Mouse (Mus musculus) T-helper 2 cell (primary cell): Measurements from ENCODE around the gene Repin1.

ENCODE experiments used
- in situ Hi-C: fragments of 300-600 bp; cut with MboI, MseI; formaldehyde crosslinking; loops from one replicate; pipeline ENCODE4 v1.15.1; 2025; ENCODE audit warnings: high pct_unique_total_duplicates

Repin1 gene

DNA sequence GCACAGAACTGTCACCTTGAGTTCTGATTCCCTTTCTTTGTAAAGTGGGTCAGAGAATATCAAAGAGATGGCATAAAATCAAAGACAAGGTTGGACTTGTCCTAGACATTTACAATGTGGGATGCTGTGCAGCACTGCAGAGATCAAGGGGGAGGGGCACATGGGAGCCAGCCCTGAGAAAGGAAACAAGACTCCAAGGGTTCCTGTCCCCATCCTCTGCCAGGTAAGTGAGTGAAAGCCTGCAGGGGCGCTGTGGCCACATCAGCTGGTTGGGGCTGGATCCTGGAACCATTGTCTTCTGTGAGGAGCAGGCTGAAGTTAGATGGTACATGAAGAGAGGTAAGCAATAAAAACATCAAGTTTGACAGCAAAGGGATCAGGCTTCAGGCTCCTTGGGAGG lies 29.8 kb downstream of the Repin1 start:
- in situ Hi-C loops: no loop called here

DNA sequence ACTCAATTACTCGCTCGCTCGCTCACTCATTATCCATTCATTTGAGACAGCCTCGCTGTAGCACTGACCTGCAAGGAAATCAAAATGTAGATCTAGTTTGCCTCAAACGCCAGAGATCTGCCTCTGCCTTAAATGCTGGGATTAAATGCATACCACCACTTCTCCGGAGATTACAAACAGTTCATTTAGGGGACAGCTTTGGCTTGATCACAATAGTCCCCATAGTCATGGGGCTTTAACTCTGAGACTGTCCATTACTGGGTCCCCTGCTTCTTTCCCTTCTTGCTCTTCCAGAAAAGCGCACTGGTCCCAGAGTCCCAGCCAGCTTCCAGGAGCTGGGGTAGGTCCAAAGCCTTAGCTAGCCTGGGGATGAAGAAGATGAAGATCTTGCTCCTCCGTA lies 32.8 kb downstream of the Repin1 start, which contains the start of gene AI854703:
TSS of gene AI854703 (plus strand) at position 301 of the 400 bp plus-strand sequence.
- in situ Hi-C loops: loop anchor here (25.0 kb wide), 1 partner anchor 439 kb away; no protein-coding TSS in a partner anchor

DNA sequence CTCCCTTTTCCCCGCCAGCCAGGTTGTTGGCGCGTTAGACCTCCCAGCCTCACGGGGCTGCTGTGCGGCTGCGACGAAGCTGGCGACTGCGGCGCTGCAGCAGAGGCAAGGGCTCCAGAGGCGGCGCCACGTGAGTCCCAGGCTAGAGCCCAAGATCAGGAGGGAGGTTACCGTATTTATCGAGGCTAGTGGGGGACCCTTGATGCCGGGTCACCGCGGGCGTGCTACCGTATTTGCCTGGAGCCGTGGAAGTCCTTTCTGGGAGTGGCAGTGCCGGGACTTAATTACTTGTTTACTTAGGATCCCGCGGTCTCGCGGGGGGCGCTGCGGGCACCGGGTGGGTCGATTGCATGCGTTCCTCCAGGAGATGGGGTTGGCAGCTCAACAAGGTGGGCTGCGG lies 33.3 kb downstream of the Repin1 start:
- in situ Hi-C loops: loop anchor here (25.0 kb wide), 1 partner anchor 440 kb away; no protein-coding TSS in a partner anchor

DNA sequence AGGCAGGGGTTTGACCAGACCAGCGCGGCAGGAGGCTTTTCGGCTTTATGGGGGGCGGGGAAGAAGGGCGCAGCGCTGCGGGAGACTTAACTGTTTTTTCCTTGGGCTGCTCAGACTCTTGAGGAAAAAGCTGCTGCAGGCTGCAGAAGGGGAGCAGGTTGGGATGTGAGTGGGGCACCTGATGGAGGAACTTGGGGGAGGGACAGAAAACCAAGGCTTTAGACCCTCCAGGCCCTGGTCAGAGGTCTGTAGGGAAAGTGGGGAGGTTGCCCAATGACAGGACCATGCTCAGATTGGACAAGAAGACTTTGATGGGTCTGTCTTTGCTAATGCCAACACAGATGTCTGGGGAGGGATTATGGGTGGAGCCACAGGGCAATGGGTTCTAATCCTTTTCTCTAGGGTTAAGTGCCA lies 33.8 kb downstream of the Repin1 start:
- in situ Hi-C loops: loop anchor here (25.0 kb wide), 1 partner anchor 440 kb away; no protein-coding TSS in a partner anchor

DNA sequence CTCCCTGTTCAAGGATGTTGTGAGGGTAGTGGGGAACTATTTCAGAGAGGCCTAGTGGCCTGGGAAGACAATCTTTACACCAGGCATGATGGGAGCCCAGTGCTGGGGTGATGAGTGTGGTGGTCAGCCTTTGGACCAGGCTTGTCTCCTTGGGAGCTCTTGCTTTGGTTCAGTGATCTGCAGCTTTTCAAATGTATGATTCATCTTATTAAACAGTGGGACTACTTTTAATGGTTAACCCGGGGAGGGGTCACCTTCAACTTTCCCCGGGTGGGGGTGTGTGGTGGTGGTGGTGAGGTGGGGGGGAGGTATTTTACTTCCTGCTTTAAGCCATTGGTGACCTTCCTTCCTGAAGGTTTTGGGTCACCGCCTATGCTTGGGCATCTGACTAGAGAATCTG lies 34.7 kb downstream of the Repin1 start:
- in situ Hi-C loops: loop anchor here (25.0 kb wide), 1 partner anchor 441 kb away; no protein-coding TSS in a partner anchor

DNA sequence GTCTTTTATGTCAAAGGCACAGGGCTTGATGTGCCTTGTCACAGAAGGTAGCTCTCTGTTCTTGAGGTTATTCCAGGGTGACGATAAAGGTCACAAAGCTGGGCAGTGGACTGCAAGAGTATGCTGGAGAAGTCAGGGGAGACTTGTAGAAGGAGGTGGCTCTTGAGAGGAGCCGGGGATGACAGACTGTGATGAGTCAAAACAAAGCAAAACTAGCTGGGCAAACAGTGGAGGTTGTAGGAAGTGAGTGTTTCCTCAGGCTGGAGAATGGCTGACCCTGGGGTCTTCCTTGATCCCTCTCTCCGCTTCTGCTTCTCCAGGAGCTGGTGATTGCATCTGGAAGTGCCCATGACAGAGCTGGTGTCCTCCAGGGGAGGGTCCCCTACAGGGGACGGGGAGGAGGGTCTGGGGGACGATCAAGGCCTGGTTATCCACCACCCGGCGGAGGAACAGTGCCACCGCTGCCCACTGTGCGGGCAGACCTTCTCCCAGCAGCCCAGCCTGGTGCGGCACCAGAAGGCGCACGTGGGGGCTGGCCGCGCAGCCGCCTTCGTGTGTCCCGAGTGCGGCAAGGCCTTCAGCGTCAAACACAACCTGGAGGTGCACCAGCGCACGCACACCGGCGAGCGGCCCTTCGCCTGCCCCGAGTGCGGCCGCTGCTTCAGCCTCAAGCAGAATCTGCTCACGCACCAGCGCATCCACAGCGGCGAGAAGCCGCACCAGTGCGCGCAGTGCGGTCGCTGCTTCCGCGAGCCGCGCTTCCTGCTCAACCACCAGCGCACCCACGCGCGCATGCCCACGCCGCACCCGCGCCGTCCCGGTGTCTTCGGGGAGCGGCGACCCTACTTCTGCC lies 35.4 kb downstream of the Repin1 start:
- in situ Hi-C loops: loop anchor here (25.0 kb wide), 1 partner anchor 442 kb away; no protein-coding TSS in a partner anchor

DNA sequence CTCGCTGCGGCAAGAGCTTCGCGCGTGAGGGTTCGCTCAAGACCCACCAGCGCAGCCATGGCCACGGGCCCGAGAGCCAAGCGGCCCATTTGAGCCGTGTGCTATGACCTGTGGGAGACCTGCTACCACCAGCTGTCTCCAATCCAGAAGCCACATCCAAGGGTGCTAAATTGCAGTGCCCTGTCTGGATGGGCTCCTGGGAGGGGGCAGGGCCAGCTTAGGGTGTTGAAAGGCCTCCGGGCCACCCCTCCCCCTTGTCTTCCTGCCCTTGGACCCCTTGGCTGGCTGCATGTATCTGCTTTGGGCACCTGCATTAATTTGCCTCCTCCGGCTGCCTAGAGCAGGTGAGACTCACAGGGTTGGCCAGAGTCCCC lies 36.0 kb downstream of the Repin1 start:
- in situ Hi-C loops: loop anchor here (25.0 kb wide), 1 partner anchor 442 kb away; no protein-coding TSS in a partner anchor

DNA sequence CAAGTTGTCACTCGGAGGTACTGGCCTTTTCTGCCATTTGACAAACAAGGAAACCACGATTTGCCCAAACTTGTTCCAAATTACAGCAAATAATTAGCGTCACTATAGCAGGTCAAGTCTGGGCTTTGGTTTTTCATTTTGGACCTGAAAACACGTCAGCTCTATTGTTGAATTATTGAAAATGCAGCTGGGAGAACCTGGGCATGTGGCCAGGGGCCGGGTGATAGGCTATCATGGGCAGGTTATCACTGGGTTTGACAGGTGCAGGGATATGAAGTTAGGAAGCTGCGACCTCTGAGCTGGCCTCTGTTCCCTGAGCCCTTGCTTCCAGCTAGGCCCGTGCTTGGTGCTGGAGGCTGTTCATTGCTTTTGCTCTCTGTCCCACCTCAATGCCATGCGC lies 37.1 kb downstream of the Repin1 start:
- in situ Hi-C loops: loop anchor here (25.0 kb wide), 1 partner anchor 444 kb away; no protein-coding TSS in a partner anchor

DNA sequence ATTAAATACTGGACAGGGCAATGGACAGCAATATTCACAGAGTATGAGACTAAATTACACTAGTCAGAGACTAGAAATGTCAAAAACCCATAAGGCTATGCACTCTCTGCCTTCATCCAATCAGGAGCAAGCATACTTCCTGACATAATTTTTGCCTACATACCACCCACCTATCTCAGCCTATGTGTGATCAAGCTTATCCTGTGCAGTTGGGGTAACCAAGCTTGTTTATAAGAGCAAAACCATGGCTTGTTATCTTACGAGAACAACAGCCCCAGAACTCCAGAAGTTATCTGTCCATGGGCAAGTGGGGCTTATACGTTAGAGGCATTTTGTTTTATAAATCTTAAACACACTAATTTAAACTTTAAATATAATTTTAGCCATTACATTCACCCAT lies 41.4 kb downstream of the Repin1 start:
- in situ Hi-C loops: loop anchor here (5.0 to 25.0 kb wide), 2 partner anchors 93 to 448 kb away; no protein-coding TSS in a partner anchor

DNA sequence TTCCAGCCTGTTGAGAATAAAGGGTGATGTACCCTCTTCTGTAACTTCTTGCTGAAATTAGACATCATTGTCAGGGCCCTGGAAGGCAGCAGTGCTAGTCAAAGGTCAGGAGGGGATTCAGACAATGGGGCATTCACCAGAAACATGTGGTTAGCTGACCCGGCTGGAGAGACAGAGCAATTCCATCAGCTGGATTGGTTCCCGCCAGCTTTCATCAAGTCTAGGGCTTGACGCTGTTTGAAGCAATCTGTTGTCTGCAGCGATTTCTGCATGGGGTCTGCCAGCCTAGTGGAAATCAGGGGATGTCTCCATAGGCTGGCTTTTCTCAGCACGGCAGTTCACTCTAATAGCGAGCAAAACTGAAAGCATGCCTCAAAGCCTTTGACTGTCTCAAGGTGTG lies 42.8 kb downstream of the Repin1 start:
- in situ Hi-C loops: loop anchor here (5.0 to 25.0 kb wide), 2 partner anchors 94 to 449 kb away; no protein-coding TSS in a partner anchor

DNA sequence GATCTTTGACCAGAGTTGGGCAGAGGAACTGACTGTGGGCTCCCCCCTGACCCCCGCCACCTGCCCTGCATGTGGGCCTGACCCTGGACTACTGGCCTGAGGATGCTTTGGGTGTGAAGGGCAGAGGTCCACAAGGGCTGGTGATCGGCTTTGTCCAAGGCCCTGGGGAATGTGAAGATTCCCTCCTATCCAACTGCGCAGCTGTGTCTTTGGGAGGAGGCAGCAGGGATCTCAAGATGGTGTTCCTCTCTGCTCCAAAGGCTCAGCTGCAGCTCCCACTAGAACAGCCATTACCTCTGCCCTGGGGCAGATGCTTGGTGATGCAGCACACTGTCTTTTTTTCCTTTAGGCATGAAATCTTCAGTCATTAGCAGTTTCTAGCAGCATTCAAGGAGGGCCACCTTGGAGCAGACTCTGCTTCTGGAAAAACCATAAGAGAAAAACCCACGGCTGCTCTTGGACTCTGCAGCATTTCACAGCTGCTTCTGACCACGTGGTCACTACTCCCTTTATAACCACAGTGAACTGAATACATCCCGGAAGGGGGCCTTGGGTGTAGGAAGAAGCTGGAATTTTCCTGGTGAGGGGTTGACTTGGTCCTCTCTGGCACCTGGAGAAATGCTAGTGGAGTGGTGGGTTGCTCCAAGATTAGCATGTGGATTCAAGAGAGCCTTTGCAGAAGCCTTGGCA lies 44.3 kb downstream of the Repin1 start:
- in situ Hi-C loops: loop anchor here (5.0 to 25.0 kb wide), 2 partner anchors 96 to 451 kb away; no protein-coding TSS in a partner anchor

DNA sequence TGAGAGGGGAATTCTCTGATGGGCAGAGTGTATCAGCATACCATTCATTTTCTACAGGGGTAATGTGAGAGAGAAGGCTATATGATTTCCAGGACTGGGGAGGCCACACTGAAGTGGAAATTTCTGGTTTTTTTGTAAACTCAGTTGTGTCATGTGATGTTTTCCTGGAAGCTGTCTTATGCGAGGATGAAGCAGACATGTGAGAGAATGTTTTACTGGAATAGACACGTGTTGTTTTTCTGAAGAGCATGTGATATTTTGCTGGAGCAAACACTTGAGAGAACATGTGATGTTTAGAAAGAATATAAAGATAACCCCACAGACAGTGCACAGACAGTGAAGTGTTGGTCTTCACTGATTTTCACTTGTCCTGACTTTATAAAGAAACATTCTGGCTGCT lies 44.9 kb downstream of the Repin1 start:
- in situ Hi-C loops: loop anchor here (5.0 to 25.0 kb wide), 2 partner anchors 96 to 451 kb away; no protein-coding TSS in a partner anchor

DNA sequence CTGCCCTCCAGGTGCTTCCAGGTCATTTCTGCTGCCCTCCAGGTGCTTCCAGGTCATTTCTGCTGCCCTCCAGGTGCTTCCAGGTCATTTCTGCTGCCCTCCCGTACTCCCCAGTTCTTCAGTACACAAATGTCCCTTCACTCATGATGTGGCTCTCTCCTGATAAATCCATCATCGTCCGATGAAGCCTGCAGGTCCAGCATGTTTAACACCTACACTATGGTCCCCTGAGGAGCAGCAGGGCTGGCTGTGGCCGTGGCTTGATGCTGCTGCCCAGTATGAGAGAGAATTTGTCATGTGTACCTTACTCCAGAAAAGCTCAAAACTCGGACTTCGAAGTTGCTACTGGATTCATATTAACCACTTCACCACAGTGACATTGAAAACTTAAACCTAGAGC lies 47.7 kb downstream of the Repin1 start:
- in situ Hi-C loops: loop anchor here (5.0 to 25.0 kb wide), 2 partner anchors 59 to 454 kb away; no protein-coding TSS in a partner anchor

DNA sequence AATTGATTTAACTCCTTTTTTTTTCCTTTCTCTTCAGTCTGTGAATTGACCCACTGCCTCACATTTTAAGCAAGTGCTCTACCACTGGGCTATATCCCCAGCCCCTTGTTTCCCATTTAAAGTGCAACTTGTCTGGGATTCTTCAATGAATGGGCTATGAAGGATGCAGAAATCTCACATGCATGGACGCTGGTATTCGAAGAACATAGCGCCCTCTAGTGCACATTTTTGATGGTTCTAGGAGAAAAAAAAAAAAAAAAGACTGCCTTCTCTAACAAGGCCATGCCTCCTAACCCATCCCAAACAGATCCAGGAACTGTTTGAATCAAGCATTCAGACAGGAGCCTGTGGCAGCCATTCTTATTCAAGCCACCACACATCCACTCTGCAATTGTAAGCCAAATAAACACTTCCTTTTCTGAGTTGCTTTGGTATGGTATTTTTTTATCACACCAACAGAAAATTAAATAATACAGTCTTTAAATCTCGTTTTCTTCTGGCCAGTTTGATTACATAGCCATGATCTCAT lies 49.1 kb downstream of the Repin1 start:
- in situ Hi-C loops: loop anchor here (5.0 to 25.0 kb wide), 2 partner anchors 61 to 456 kb away; no protein-coding TSS in a partner anchor

DNA sequence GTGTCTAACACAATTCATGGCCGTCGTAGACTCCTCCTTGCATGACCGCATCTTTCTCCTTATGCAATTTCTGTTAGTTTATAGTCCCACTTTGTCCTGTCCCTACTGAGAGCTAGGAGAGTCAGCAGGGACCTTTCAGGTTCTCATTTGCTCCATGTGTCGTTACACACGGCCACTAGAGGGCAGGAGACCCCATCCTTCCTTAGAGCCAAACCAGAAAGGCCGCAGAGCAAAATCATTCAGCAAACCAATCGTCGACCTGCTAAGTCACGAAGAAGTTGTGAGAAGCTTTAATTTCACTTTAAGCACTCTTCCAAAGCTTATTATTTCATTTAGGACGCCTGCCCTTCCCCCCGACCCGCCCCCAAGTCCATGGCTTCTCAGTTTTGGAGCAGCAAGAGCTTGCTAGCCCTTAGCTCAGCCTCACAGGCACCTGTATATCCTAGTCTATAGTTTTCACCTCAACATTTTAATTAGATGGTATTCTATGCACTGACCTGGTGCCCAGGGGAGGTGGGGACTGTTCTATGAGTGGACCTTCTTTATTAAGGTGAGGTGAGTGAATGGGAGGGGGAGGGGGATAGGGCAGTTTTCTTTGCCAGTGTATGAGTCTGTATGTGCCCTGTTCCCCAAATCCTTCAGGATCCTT lies 52.1 kb downstream of the Repin1 start:
- in situ Hi-C loops: loop anchor here (5.0 to 25.0 kb wide), 2 partner anchors 127 to 458 kb away; partner anchors contain the start of gene Gimap3

DNA sequence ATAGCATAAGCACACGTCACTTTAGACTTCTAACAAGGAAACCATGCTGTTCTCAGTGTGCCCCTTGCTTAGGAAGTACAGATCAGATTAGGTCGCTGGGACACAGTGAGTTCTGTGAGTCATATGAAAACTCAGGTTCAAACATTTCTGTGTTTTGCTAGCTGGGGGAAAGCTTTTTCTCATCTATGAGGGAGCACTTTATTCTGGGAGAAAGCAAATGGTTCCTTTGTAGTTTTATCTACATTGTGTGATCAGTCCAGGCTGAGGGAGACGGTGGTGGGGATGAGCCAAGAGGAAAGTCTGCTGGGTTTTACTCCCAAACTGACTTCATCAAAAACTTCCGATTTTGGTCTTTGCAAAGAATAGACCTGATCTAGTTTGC lies 52.6 kb downstream of the Repin1 start:
- in situ Hi-C loops: loop anchor here (5.0 to 25.0 kb wide), 2 partner anchors 126 to 459 kb away; partner anchors contain the start of gene Gimap3

DNA sequence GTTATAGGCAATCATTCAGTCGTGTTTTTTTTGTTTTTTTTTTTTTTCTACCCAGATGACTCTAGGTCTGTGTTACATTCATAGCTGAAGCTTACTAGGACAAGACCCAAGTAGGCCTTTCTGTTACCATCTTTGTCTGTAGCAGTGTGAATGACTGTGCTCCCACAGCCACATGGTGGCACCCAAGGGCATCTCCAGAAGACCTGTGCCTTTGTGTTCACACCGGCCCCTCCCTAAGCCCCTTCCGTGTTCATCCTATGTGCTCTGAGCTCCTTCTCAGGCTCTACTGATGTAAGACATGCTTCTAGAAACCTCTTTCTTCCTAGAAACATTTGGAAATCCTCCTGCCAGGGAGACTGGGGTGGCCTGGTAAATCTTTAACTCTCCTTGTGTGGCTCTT lies 53.3 kb downstream of the Repin1 start, which contains the start of gene Gimap8:
TSS of gene Gimap8 (plus strand) at position 240 of the 400 bp plus-strand sequence.
- in situ Hi-C loops: loop anchor here (5.0 to 25.0 kb wide), 2 partner anchors 125 to 460 kb away; partner anchors contain the start of gene Gimap3

DNA sequence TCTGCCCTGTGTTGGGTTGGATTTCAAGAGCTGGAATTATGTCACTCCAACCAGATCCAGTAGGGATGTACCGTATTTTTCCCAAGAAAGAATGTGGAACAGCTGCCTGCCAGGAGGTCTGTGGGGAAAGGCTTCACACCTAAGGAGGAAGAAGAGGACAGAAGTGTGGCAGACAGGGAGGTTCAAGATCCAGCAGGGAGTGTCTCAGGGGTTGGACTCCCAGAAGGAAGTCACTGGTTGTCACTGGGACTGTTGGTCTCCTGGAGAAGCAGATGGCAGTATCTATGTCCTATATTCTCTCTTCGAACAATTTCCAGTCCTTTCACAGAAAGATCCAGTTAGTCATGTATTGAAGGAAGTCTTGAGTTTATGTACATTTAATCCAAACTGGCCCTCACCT lies 53.9 kb downstream of the Repin1 start:
- in situ Hi-C loops: loop anchor here (5.0 to 25.0 kb wide), 2 partner anchors 125 to 460 kb away; partner anchors contain the start of gene Gimap3
